Mouse (Mus musculus) T-cell, adult 66 days (primary cell): ENCODE results near the gene Stx11. TPM values are rescaled to one million over a fixed set of nuclear protein-coding genes. Genes with fewer than 3 reads are reported as not detected.

Experiments
- total RNA-seq, 2 experiments: library from RNA; stranded (reverse); gene quantifications; 3 replicates in 1 of 2; 4 replicates in 1 of 2; pipeline ENCODE4 v1.2.4; 2023

Gene Stx11
- 1 to 10 TPM; 6.3 to 9.1 TPM for total RNA-seq

GRCm38 (mm10) chr10:12964151-12965075, at the start of gene Stx11:
Gene Stx11 (minus strand): TSS chr10:12964298.

GRCm38 (mm10) chr10:13005043-13005442, 40.9 kb upstream of the Stx11 start, which contains the start of gene Sf3b5:
Gene Sf3b5 (plus strand): TSS chr10:13005343.

Other genes starting within 250 kb of the Stx11 start
- 100 to 1,000 TPM; 434 to 476 TPM for gene Utrn, start 94.9 kb downstream of the Stx11 start, total RNA-seq
- gene Sf3b5, start 41.0 kb upstream of the Stx11 start, total RNA-seq = 1 to 10 TPM; 8.0 to 9.3 TPM
- 1 to 10 TPM; 1.4 to 1.5 TPM for gene Plagl1, start 96.2 kb upstream of the Stx11 start, total RNA-seq
- not detected for gene Zc2hc1b, start 213.7 kb upstream of the Stx11 start, total RNA-seq
- 10 to 100 TPM; 46.9 to 53.1 TPM for gene Ltv1, start 228.9 kb upstream of the Stx11 start, total RNA-seq